Mouse (Mus musculus): ENCODE measurements at regions not wholly inside any gene's neighbourhood (a gene's known extent, or its start where the extent isn't known, plus 50 kb on each side); places are given as distances from the start of the nearest gene placed in this dataset.

- DNase-seq (ENCODE audit: low read depth, low spot score) = no peak
These were observed 344.0 kb downstream of the Slc4a3 start for GRCm38 (mm10) chr1:75889847-75890591.

- DNase-seq (ENCODE audit: low read depth, low spot score) = no peak
These were observed 344.7 kb downstream of the Slc4a3 start for GRCm38 (mm10) chr1:75890636-75891276.

GRCm38 (mm10) chr1:75895550-75895949 is 349.5 kb downstream of the Slc4a3 start:
- no peak for DNase-seq (ENCODE audit: low read depth, low spot score)

- no peak for DNase-seq (ENCODE audit: low read depth, low spot score)
These were observed 355.1 kb downstream of the Slc4a3 start for GRCm38 (mm10) chr1:75901146-75901545.

GRCm38 (mm10) chr1:75905699-75906470 is 359.8 kb downstream of the Slc4a3 start:
- no peak for DNase-seq (ENCODE audit: low read depth, low spot score)

- DNase-seq (ENCODE audit: low read depth, low spot score) = no peak
These were observed 369.2 kb downstream of the Slc4a3 start for GRCm38 (mm10) chr1:75915311-75915710.

- DNase-seq (ENCODE audit: low read depth, low spot score) = no peak
These were observed 370.1 kb downstream of the Slc4a3 start for GRCm38 (mm10) chr1:75916181-75916580.

- DNase-seq (ENCODE audit: low read depth, low spot score) = no peak
These were observed 373.1 kb downstream of the Slc4a3 start for GRCm38 (mm10) chr1:75919134-75919533.

GRCm38 (mm10) chr1:75925046-75925445 is 379.0 kb downstream of the Slc4a3 start:
- DNase-seq (ENCODE audit: low read depth, low spot score) = no peak

- no peak for DNase-seq (ENCODE audit: low read depth, low spot score)
These were observed 379.7 kb downstream of the Slc4a3 start for GRCm38 (mm10) chr1:75925802-75926201.

- no peak for DNase-seq (ENCODE audit: low read depth, low spot score)
These were observed 385.8 kb downstream of the Slc4a3 start for GRCm38 (mm10) chr1:75931852-75932251.

- DNase-seq (ENCODE audit: low read depth, low spot score) = no peak
These were observed 387.8 kb downstream of the Slc4a3 start for GRCm38 (mm10) chr1:75933831-75934230.

GRCm38 (mm10) chr1:75934761-75935160 is 388.7 kb downstream of the Slc4a3 start:
- no peak for DNase-seq (ENCODE audit: low read depth, low spot score)

- DNase-seq (ENCODE audit: low read depth, low spot score) = no peak
These were observed 389.8 kb downstream of the Slc4a3 start for GRCm38 (mm10) chr1:75935866-75936265.

GRCm38 (mm10) chr1:75936596-75936995 is 390.5 kb downstream of the Slc4a3 start:
- no peak for DNase-seq (ENCODE audit: low read depth, low spot score)

GRCm38 (mm10) chr1:75937331-75937730 is 391.3 kb downstream of the Slc4a3 start:
- DNase-seq (ENCODE audit: low read depth, low spot score) = no peak

GRCm38 (mm10) chr1:75946290-75946839 is 400.3 kb downstream of the Slc4a3 start:
- no peak for DNase-seq (ENCODE audit: low read depth, low spot score)

- no peak for DNase-seq (ENCODE audit: low read depth, low spot score)
These were observed 432.3 kb downstream of the Slc4a3 start for GRCm38 (mm10) chr1:75978203-75978986.

GRCm38 (mm10) chr1:75983057-75983456 is 437.0 kb downstream of the Slc4a3 start:
- no peak for DNase-seq (ENCODE audit: low read depth, low spot score)

- DNase-seq (ENCODE audit: low read depth, low spot score) = no peak
These were observed 437.4 kb downstream of the Slc4a3 start for GRCm38 (mm10) chr1:75983487-75983886.

GRCm38 (mm10) chr1:75988496-75988895 is 442.4 kb downstream of the Slc4a3 start:
- no peak for DNase-seq (ENCODE audit: low read depth, low spot score)
